ENCODE assay signal across 9 mouse cellular contexts in genomic region chr15:80784553-80784971, GRCm38 (mm10).
A peak's percentile ranks its signal among the peaks of the same experiment; 100 is the strongest.
DNase-seq lines count a peak whose midpoint lies in the region; ATAC-seq and TF ChIP-seq lines count a peak whose summit lies in the region.
"Had no signal": no experiment of that assay in that cellular context is flagged by ENCODE, and none has a peak within 500 bp of the region (broad histone marks: within the 10 kb centered on the region; RNA-seq: fewer than 3 reads in every experiment).

No protein-coding gene starts in this region.

- H3K4me1 ChIP-seq in limb, embryonic 12.5 days (replicated peaks): peaks cover 6% of the 10 kb centered on the region
- peaks cover 6% of the 10 kb centered on the region for H3K4me1 ChIP-seq in limb, embryonic 10.5 days
- H3K4me1 ChIP-seq in bone marrow, adult 2 months (ENCODE audit: control insufficient read depth, insufficient read depth, low read length): peaks cover 4% of the 10 kb centered on the region
- H3K4me1 ChIP-seq in intestine, embryonic 16.5 days (ENCODE audit: control insufficient read depth, insufficient read depth, low read length): peaks cover 4% of the 10 kb centered on the region; the same call in 1 of the 2 replicates
- H3K4me1 ChIP-seq in forebrain, embryonic 13.5 days: peaks cover 5% of the 10 kb centered on the region

- H3K4me3 ChIP-seq in limb, embryonic 12.5 days (replicated peaks): no peak overlapping the region
- H3K4me3 ChIP-seq in limb, embryonic 10.5 days: no peak overlapping the region
- H3K4me3 ChIP-seq in bone marrow, adult 2 months (replicated peaks; ENCODE audit: control insufficient read depth, low read depth, low read length): no peak overlapping the region
- H3K4me3 ChIP-seq in intestine, embryonic 16.5 days (ENCODE audit: low read length): no peak overlapping the region
- no peak overlapping the region for H3K4me3 ChIP-seq in forebrain, embryonic 13.5 days
- H3K4me3 ChIP-seq: forebrain, embryonic 15.5 days had no signal

- ATAC-seq in limb, embryonic 12.5 days (ENCODE audit: insufficient number of reproducible peaks, insufficient read depth, low FRiP score, low TSS enrichment, low read depth): no peak
- peak; percentile 89 for ATAC-seq in intestine, embryonic 16.5 days
- peak; percentile 46; the same call in 1 of the 2 replicates for ATAC-seq in neutrophil, adult 5-6 weeks (ENCODE audit: extremely low read depth, insufficient number of reproducible peaks, low FRiP score, poor library complexity, severe bottlenecking)
- ATAC-seq in forebrain, embryonic 13.5 days: no peak
- ATAC-seq: forebrain, embryonic 15.5 days had no signal

- no peaks in the 10 kb centered on the region for H3K27me3 ChIP-seq in limb, embryonic 12.5 days
- no peaks in the 10 kb centered on the region for H3K27me3 ChIP-seq in limb, embryonic 10.5 days (ENCODE audit: low read depth, poor library complexity, severe bottlenecking)
- H3K27me3 ChIP-seq in intestine, embryonic 16.5 days (replicated peaks; ENCODE audit: control insufficient read depth, insufficient read depth, low read length): no peaks in the 10 kb centered on the region
- no peaks in the 10 kb centered on the region for H3K27me3 ChIP-seq in forebrain, embryonic 13.5 days
- H3K27me3 ChIP-seq: forebrain, embryonic 15.5 days had no signal

- H3K9me3 ChIP-seq in limb, embryonic 12.5 days: no peaks in the 10 kb centered on the region
- no peaks in the 10 kb centered on the region for H3K9me3 ChIP-seq in limb, embryonic 10.5 days (replicated peaks)
- H3K9me3 ChIP-seq in intestine, embryonic 16.5 days (ENCODE audit: control insufficient read depth, low read length): no peaks in the 10 kb centered on the region
- H3K9me3 ChIP-seq in forebrain, embryonic 13.5 days (replicated peaks): no peaks in the 10 kb centered on the region
- H3K9me3 ChIP-seq: forebrain, embryonic 15.5 days had no signal

- no peak for TF ChIP-seq POLR2A in bone marrow, adult 2 months (IDR thresholded peaks at IDR 0.05; ENCODE audit: borderline replicate concordance, control insufficient read depth, low read depth, low read length)

- H3K9ac ChIP-seq in limb, embryonic 12.5 days (replicated peaks): no peak overlapping the region
- H3K9ac ChIP-seq in intestine, embryonic 16.5 days (ENCODE audit: low read depth, low read length): no peak overlapping the region
- H3K9ac ChIP-seq in forebrain, embryonic 13.5 days: no peak overlapping the region
- H3K9ac ChIP-seq: forebrain, embryonic 15.5 days had no signal

- no peaks in the 10 kb centered on the region for H3K36me3 ChIP-seq in limb, embryonic 12.5 days
- H3K36me3 ChIP-seq in limb, embryonic 10.5 days: no peaks in the 10 kb centered on the region
- H3K36me3 ChIP-seq in intestine, embryonic 16.5 days (ENCODE audit: control insufficient read depth, insufficient read depth, low read length): no peaks in the 10 kb centered on the region
- H3K36me3 ChIP-seq in forebrain, embryonic 13.5 days (ENCODE audit: poor library complexity, severe bottlenecking): no peaks in the 10 kb centered on the region
- H3K36me3 ChIP-seq: forebrain, embryonic 15.5 days had no signal

- H3K4me2 ChIP-seq in limb, embryonic 12.5 days: no peak overlapping the region
- H3K4me2 ChIP-seq in intestine, embryonic 16.5 days (ENCODE audit: low read depth, low read length): no peak overlapping the region
- no peak overlapping the region for H3K4me2 ChIP-seq in forebrain, embryonic 13.5 days
- H3K4me2 ChIP-seq: forebrain, embryonic 15.5 days had no signal

- DNase-seq in limb, embryonic 10.5 days (ENCODE audit: low spot score): no peak
- no peak for DNase-seq in thymus, adult 18-20 months
- no peak for DNase-seq in c-Kit-positive CD71-positive TER-119-positive erythroid progenitor cells, embryonic 14.5 days (ENCODE audit: low spot score)

- 51% methylated on average over 7 of the region's 7 CpGs for WGBS in limb, embryonic 12.5 days
- WGBS in limb, embryonic 10.5 days: 55% methylated on average over 7 of the region's 7 CpGs
- 57% methylated on average over 7 of the region's 7 CpGs for WGBS in bone marrow, adult 2 months
- 37% methylated on average over 7 of the region's 7 CpGs for WGBS in intestine, embryonic 16.5 days
- WGBS in forebrain, embryonic 13.5 days: 42% methylated on average over 7 of the region's 7 CpGs

- TF ChIP-seq CTCF in bone marrow, adult 2 months (IDR thresholded peaks at IDR 0.05; ENCODE audit: control insufficient read depth, insufficient read depth, low read length): peak; percentile 52

- H3K27ac ChIP-seq in limb, embryonic 12.5 days: peak overlapping the region; percentile 23; the same call in 1 of the 2 replicates
- H3K27ac ChIP-seq in limb, embryonic 10.5 days: no peak overlapping the region
- H3K27ac ChIP-seq in bone marrow, adult 2 months (ENCODE audit: control insufficient read depth, insufficient read depth, low read depth, low read length, poor library complexity): no peak overlapping the region
- no peak overlapping the region for H3K27ac ChIP-seq in intestine, embryonic 16.5 days (ENCODE audit: low read length)
- H3K27ac ChIP-seq in forebrain, embryonic 13.5 days: no peak overlapping the region
- H3K27ac ChIP-seq: forebrain, embryonic 15.5 days had no signal

Comparison
In these comparisons a context has a peak if more than half of its experiments do, and no peak if none do; other contexts are left out.
1. ATAC-seq: peak in intestine, embryonic 16.5 days (single experiment) and neutrophil, adult 5-6 weeks (single experiment); none in limb, embryonic 12.5 days (single experiment) and forebrain, embryonic 13.5 days (single experiment).